Mouse (Mus musculus) kidney, embryonic 15.5 days (tissue): ENCODE measurements around the gene Ifna11. TPM values are rescaled to one million over a fixed set of nuclear protein-coding genes. Genes with fewer than 3 reads are reported as not detected.

Source experiments
- ATAC-seq: fragments of 200-750 bp; cut with Nextera tagmentation; replicated peaks from 2 replicates; pipeline ENCODE4 v1.8.0; 2017; ENCODE audit warnings: moderate TSS enrichment; ENCODE audit not compliant: low FRiP score
- H3K27ac ChIP-seq: fragments of 300-500 bp; sonication (generic); 2 replicates; pipeline ENCODE4 v1.5.1; 2015; ENCODE audit warnings: mild to moderate bottlenecking, inconsistent platforms
- H3K27me3 ChIP-seq: fragments of 300-500 bp; sonication (generic); 2 replicates; pipeline ENCODE4 v1.6.1; 2015; ENCODE audit warnings: inconsistent platforms
- H3K36me3 ChIP-seq: fragments of 300-500 bp; sonication (generic); 2 replicates; pipeline ENCODE4 v1.6.1; 2015; ENCODE audit warnings: inconsistent platforms
- H3K4me1 ChIP-seq: fragments of 300-500 bp; sonication (generic); 2 replicates; pipeline ENCODE4 v1.6.1; 2015; ENCODE audit warnings: inconsistent platforms
- H3K4me2 ChIP-seq: fragments of 300-500 bp; sonication (generic); 2 replicates; pipeline ENCODE4 v1.6.1; 2015; ENCODE audit warnings: moderate library complexity, mild to moderate bottlenecking, inconsistent platforms
- H3K4me3 ChIP-seq: fragments of 300-500 bp; sonication (generic); replicated peaks from 2 replicates; pipeline ENCODE4 v1.5.1; 2015; ENCODE audit warnings: mild to moderate bottlenecking, inconsistent platforms
- H3K9ac ChIP-seq: fragments of 300-500 bp; sonication (generic); 2 replicates; pipeline ENCODE4 v1.6.1; 2015; ENCODE audit warnings: mild to moderate bottlenecking, inconsistent platforms
- H3K9me3 ChIP-seq: fragments of 300-500 bp; sonication (generic); replicated peaks from 2 replicates; pipeline ENCODE4 v1.6.1; 2016; ENCODE audit warnings: inconsistent platforms
- WGBS: fragments of 180-500 bp; shearing (Covaris S2); methylation state at CpG from one replicate; pipeline ENCODE4 v1.1.7; 2015; ENCODE audit warnings: mixed read lengths; 5-methylcytosine and 5-hydroxymethylcytosine counted together
- polyA plus RNA-seq: library from polyadenylated mRNA; unstranded; fragments of >200 nt; fragmentation: Nextera tagmentation; extraction: Ambion mirVana; gene quantifications from 2 replicates; pipeline ENCODE4 v1.2.1, GENCODE M21; 2015

Ifna11 gene
- polyA plus RNA-seq, 1 experiment from 2014 or later: not detected

GRCm38 (mm10) chr4:88849698-88850097 is 29.9 kb downstream of the Ifna11 start, which contains the start of gene Ifna1:
Gene Ifna1, plus strand, starts transcription at chr4:88850087.
- 97% methylated on average over 1 of the region's 1 CpGs for WGBS
- H3K4me1 ChIP-seq: no peaks in the 10 kb centered on the region
- H3K4me2 ChIP-seq: no peak within 1 kb of the TSS
- no peak within 1 kb of the TSS for H3K4me3 ChIP-seq
- no peak for ATAC-seq
- no peak within 1 kb of the TSS for H3K9ac ChIP-seq
- no peaks in the 10 kb centered on the region for H3K27me3 ChIP-seq
- H3K27ac ChIP-seq: no peak within 1 kb of the TSS
- H3K9me3 ChIP-seq: no peaks in the 10 kb centered on the region
- H3K36me3 ChIP-seq: no peaks in the 10 kb centered on the region

- 68% methylated on average over 4 of the region's 4 CpGs for WGBS
Observed at GRCm38 (mm10) chr4:88851026-88851763, 31.4 kb downstream of the Ifna11 start.

DNA sequence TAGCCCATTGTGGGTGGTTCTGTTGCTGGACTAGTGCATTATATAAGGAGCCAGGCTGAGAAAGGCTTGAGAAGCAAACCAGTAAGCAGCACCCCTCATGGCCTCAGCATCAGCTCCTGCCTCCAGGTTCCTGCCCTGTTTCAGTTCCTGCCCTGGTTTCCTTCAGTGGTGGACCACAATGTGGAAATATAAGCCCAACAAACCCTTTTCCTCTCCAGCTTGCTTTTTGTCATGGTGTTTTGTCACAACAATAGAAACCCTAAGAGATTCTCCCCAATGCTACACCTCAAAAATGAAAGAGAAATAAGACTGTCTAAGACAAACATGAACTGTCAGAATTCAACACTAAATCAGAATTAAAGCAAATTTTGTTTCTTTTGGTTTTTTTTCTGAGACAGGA is 39.5 kb downstream of the Ifna11 start:
- H3K27me3 ChIP-seq: peaks cover 10% of the 10 kb centered on the region; the same call in 1 of the 2 replicates
- H3K9ac ChIP-seq: no peak overlapping the region
- no peak for ATAC-seq
- H3K4me3 ChIP-seq: no peak overlapping the region
- no peaks in the 10 kb centered on the region for H3K36me3 ChIP-seq
- no peak overlapping the region for H3K4me2 ChIP-seq
- H3K9me3 ChIP-seq: no peaks in the 10 kb centered on the region
- peaks cover 6% of the 10 kb centered on the region for H3K4me1 ChIP-seq
- H3K27ac ChIP-seq: no peak overlapping the region

More at GRCm38 (mm10) chr4:88851026-88851763, 31.4 kb downstream of the Ifna11 start:
- H3K4me2 ChIP-seq: no peak overlapping the region
- no peak overlapping the region for H3K9ac ChIP-seq
- H3K9me3 ChIP-seq: no peaks in the 10 kb centered on the region
- H3K27ac ChIP-seq: no peak overlapping the region
- ATAC-seq: no peak
- no peaks in the 10 kb centered on the region for H3K4me1 ChIP-seq
- no peak overlapping the region for H3K4me3 ChIP-seq
- no peaks in the 10 kb centered on the region for H3K36me3 ChIP-seq
- H3K27me3 ChIP-seq: no peaks in the 10 kb centered on the region

- ATAC-seq: no peak
- WGBS: 9% methylated on average over 7 of the region's 7 CpGs
- Histone ChIP-seq H3K36me3 (no peaks in the 10 kb centered on the region), H3K9me3 (no peaks in the 10 kb centered on the region), H3K4me3 (no peak overlapping the region), H3K4me2 (0 out of 2 replicates have a peak overlapping the region, but pooled peaks have one; percentile 19), H3K27ac (peak overlapping the region; percentile 18; the same call in 1 of the 2 replicates), H3K27me3 (peaks cover 24% of the 10 kb centered on the region), H3K9ac (no peak overlapping the region), H3K4me1 (peaks cover 13% of the 10 kb centered on the region)
Observed at GRCm38 (mm10) chr4:88863309-88863708, 43.5 kb downstream of the Ifna11 start.

DNA sequence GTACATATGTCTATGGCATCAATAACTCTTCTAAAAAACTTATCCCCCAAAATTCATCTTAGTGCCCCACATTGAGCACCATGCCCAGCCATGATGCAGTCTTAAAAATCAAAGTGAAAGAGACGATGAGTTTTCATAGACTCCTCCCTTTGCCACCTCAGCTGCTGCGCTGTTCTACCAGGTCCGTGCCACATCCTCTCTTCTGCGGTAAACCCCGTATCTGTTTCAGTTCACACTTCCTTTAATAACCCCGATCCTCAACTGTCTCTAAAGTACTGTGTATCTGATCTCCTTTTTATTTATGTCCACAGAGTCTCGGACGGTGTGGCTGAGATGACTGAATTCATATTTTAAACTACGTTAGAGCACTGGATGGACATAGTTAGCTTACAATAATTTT is 44.8 kb downstream of the Ifna11 start:
- H3K4me2 ChIP-seq: no peak overlapping the region
- H3K36me3 ChIP-seq: no peaks in the 10 kb centered on the region
- peaks cover 13% of the 10 kb centered on the region for H3K4me1 ChIP-seq
- no peak overlapping the region for H3K4me3 ChIP-seq
- no peak for ATAC-seq
- H3K27ac ChIP-seq: no peak overlapping the region
- WGBS: 68% methylated on average over 9 of the region's 9 CpGs
- peaks cover 32% of the 10 kb centered on the region for H3K27me3 ChIP-seq
- H3K9ac ChIP-seq: no peak overlapping the region
- H3K9me3 ChIP-seq: no peaks in the 10 kb centered on the region

- Histone ChIP-seq H3K4me3 (no peak overlapping the region), H3K9me3 (no peaks in the 10 kb centered on the region), H3K36me3 (no peaks in the 10 kb centered on the region), H3K27me3 (peaks cover 35% of the 10 kb centered on the region), H3K27ac (no peak overlapping the region), H3K9ac (no peak overlapping the region), H3K4me1 (peaks cover 13% of the 10 kb centered on the region), H3K4me2 (no peak overlapping the region)
- ATAC-seq: no peak
- WGBS: 49% methylated on average over 6 of the region's 6 CpGs
Observed at GRCm38 (mm10) chr4:88865011-88865569, 45.3 kb downstream of the Ifna11 start.

GRCm38 (mm10) chr4:88867366-88867925 is 47.7 kb downstream of the Ifna11 start:
- peak; percentile 68 for ATAC-seq
- peaks cover 13% of the 10 kb centered on the region for H3K4me1 ChIP-seq
- peaks cover 48% of the 10 kb centered on the region for H3K27me3 ChIP-seq
- H3K9ac ChIP-seq: no peak overlapping the region
- peak overlapping the region; percentile 86 for H3K4me2 ChIP-seq
- no peaks in the 10 kb centered on the region for H3K36me3 ChIP-seq
- 2% methylated on average over 8 of the region's 8 CpGs for whole genome bisulfite sequencing
- H3K9me3 ChIP-seq: no peaks in the 10 kb centered on the region
- H3K27ac ChIP-seq: no peak overlapping the region
- peak overlapping the region; percentile 57 for H3K4me3 ChIP-seq

DNA sequence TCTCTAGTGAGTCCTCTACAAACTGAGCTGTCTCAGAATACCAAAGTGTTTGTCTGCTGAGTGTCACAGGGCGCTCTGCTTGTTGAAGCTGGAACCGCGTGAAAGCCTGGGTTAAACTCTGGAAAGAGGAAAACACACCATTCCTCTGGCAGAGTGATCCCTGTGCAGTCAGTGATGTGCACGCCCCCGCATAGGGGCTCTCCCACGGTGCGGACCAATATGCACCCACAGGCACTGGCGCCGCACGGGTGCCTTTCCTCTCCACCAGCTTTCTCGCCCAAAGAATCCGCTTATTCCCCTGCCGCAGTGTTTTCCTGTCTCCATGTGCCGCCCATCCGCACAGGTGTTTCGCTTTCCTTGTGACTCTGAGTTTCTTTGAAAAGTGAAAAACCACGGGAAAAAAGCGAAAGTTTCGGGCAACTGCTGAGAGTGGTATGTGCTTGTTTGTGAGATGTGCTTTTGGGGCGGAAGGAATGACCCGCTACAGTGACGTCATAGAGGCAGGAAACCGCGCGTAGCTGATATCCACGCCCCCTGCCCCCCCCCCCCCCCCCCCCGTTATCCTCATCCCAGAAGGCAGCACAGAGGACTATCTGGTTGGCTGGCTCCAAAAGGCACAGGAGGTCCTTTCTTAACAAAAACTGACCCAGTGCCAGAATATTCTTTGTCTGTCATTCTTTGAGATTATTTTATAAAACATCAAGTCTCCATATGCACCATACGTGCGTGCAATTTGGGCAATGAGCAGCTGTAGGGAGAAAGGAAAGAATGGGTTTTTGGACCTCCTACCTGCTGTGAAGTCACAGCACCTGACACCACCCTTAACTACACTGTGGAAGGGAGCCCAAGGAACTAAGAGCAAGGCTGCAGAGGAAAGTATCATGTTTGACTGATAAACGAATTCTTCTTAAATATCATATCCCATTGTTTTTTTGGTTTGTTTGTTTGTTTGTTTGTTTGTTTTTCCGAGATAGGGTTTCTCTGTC is 48.5 kb downstream of the Ifna11 start:
- WGBS: 9% methylated on average over 31 of the region's 31 CpGs
- Histone ChIP-seq H3K27ac (no peak overlapping the region), H3K9ac (peak overlapping the region; percentile 43), H3K36me3 (no peaks in the 10 kb centered on the region), H3K4me1 (peaks cover 9% of the 10 kb centered on the region), H3K4me3 (peak overlapping the region; percentile 57), H3K27me3 (peaks cover 42% of the 10 kb centered on the region), H3K4me2 (peak overlapping the region; percentile 86), H3K9me3 (no peaks in the 10 kb centered on the region)
- peak; percentile 72 for ATAC-seq

Other genes with a start within 250 kb of the Ifna11 start
- gene Ifna14, start 248.2 kb upstream of the Ifna11 start, polyA plus RNA-seq: not detected in 2 replicates
- not detected in 2 replicates for gene Ifna9, start 227.6 kb upstream of the Ifna11 start, polyA plus RNA-seq
- not detected in 2 replicates for gene Ifna12, start 216.6 kb upstream of the Ifna11 start, polyA plus RNA-seq
- gene C87499, start 185.5 kb upstream of the Ifna11 start, polyA plus RNA-seq: not detected in 2 replicates
- gene Ifna13, start 175.5 kb upstream of the Ifna11 start, polyA plus RNA-seq: not detected in 2 replicates
- not detected in 2 replicates for gene Ifna16, start 143.0 kb upstream of the Ifna11 start, polyA plus RNA-seq
- gene Ifna2, start 136.0 kb upstream of the Ifna11 start, polyA plus RNA-seq: not detected in 2 replicates
- not detected in 2 replicates for gene Ifnab, start 128.6 kb upstream of the Ifna11 start, polyA plus RNA-seq
- 1.1 and 1.2 TPM in 2 replicates for gene Gm26566, start 98.2 kb upstream of the Ifna11 start, polyA plus RNA-seq
- 95.2 and 103 TPM in 2 replicates for gene Klhl9, start 97.5 kb upstream of the Ifna11 start, polyA plus RNA-seq
- gene Gm13271, start 65.1 kb upstream of the Ifna11 start, polyA plus RNA-seq: not detected in 2 replicates
- gene Gm13283, start 59.8 kb upstream of the Ifna11 start, polyA plus RNA-seq: 0.30 and 0.49 TPM in 2 replicates
- gene Gm13290, start 46.1 kb upstream of the Ifna11 start, polyA plus RNA-seq: 0.23 TPM in 1 of 2 replicates, not detected in the other
- gene Gm13289, start 43.0 kb upstream of the Ifna11 start, polyA plus RNA-seq: not detected in 2 replicates
- gene Gm13272, start 40.1 kb upstream of the Ifna11 start, polyA plus RNA-seq: 0.40 TPM in 1 of 2 replicates, not detected in the other
- 0.35 TPM in 1 of 2 replicates, not detected in the other for gene Ifnz, start 37.8 kb upstream of the Ifna11 start, polyA plus RNA-seq
- not detected in 2 replicates for gene Gm13276, start 34.2 kb upstream of the Ifna11 start, polyA plus RNA-seq
- not detected in 2 replicates for gene Gm13277, start 31.3 kb upstream of the Ifna11 start, polyA plus RNA-seq
- gene Gm13278, start 28.4 kb upstream of the Ifna11 start, polyA plus RNA-seq: not detected in 2 replicates
- not detected in 2 replicates for gene Gm13275, start 25.5 kb upstream of the Ifna11 start, polyA plus RNA-seq
- gene Gm13279, start 22.6 kb upstream of the Ifna11 start, polyA plus RNA-seq: not detected in 2 replicates
- gene Gm13285, start 20.3 kb upstream of the Ifna11 start, polyA plus RNA-seq: 1.0 and 1.2 TPM in 2 replicates
- gene Gm13287, start 16.7 kb upstream of the Ifna11 start, polyA plus RNA-seq: not detected in 2 replicates
- 0.08 TPM in 1 of 2 replicates, not detected in the other for gene Gm13288, start 14.4 kb upstream of the Ifna11 start, polyA plus RNA-seq
- not detected in 2 replicates for gene Ifna7, start 3.7 kb upstream of the Ifna11 start, polyA plus RNA-seq
- not detected in 2 replicates for gene Ifna6, start 7.5 kb downstream of the Ifna11 start, polyA plus RNA-seq
- gene Ifna5, start 15.6 kb downstream of the Ifna11 start, polyA plus RNA-seq: not detected in 2 replicates
- gene Ifna4, start 21.9 kb downstream of the Ifna11 start, polyA plus RNA-seq: not detected in 2 replicates
- gene Ifna1, start 30.1 kb downstream of the Ifna11 start, polyA plus RNA-seq: not detected in 2 replicates
- not detected in 2 replicates for gene Ifne, start 60.2 kb downstream of the Ifna11 start, polyA plus RNA-seq